Comparison of ENCODE assay signal across 8 mouse cellular contexts in the genomic region with DNA sequence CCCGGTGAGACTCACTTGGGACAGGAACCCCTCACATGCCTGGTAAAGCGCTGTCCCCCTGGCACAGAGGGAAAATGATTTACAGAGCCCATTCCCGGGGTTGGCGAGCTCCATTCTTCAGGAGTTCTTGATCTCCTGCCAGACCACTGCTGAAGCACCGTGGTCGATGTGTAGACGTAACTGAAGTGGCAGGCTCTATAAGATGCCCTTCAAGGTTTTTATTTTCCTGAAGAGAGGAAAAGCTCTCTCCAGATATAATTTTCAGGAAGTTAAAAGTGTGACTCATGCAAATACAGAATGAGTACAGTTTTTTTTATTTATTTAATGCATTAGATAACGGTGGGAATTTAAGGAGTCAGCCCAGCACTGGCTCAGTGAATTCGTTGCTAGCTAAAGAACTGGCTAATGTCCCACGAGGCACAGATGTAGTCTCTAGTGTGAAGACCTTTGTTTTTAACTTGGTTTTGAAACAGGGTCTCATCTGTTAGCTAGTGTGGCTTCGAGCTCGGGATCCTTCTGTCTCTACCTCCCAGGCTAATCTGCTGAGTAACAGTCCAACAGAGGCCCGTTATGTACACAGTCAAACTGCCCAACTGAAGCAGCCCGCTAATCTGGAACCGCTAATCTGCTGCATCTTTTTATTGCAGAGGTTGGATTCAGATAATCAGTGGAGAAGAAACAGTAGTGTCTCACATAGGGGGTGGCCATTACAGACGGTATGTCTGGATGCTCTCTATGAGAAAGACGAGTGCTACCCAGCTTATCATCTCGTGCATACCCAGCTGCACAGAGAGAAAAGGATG. TPM values are rescaled to one million over a fixed set of nuclear protein-coding genes. Genes with fewer than 3 reads are reported as not detected.
DNase-seq lines count a peak whose midpoint lies in the region; ATAC-seq lines count a peak whose summit lies in the region.

No protein-coding gene starts in this region.

- H3K4me2 ChIP-seq in midbrain, embryonic 13.5 days (replicated peaks) = no peak overlapping the region

- peaks cover 43% of the 10 kb centered on the region for H3K4me1 ChIP-seq in midbrain, embryonic 13.5 days (replicated peaks)

- H3K27me3 ChIP-seq in midbrain, embryonic 13.5 days = no peaks in the 10 kb centered on the region

- WGBS in midbrain, embryonic 13.5 days = 61% methylated on average over 18 of the region's 18 CpGs

- peak; percentile 30 for DNase-seq in layer of hippocampus, adult 11-12 months (ENCODE audit: low spot score)
- DNase-seq in layer of hippocampus, adult 9-11 months = no peak
- peak; percentile 44 for DNase-seq in adipocyte (ENCODE audit: low spot score)
- peak; percentile 30 for DNase-seq in heart, postnatal 4 days
- no peak for DNase-seq in frontal cortex, postnatal 10 days (ENCODE audit: low spot score in 2 of 2)
- DNase-seq in c-Kit-positive CD71-positive TER-119-positive erythroid progenitor cells, embryonic 14.5 days (ENCODE audit: low spot score) = no peak
- DNase-seq in yolk sac, embryonic 10.5 days (ENCODE audit: low spot score) = no peak

- H3K27ac ChIP-seq in midbrain, embryonic 13.5 days = peak overlapping the region; percentile 98; the same call in 1 of the 2 replicates

- no peak overlapping the region for H3K9ac ChIP-seq in midbrain, embryonic 13.5 days (replicated peaks)

- H3K36me3 ChIP-seq in midbrain, embryonic 13.5 days = peaks cover 12% of the 10 kb centered on the region; the same call in 1 of the 2 replicates

- no peaks in the 10 kb centered on the region for H3K9me3 ChIP-seq in midbrain, embryonic 13.5 days

- no peak overlapping the region for H3K4me3 ChIP-seq in midbrain, embryonic 13.5 days (replicated peaks)

- ATAC-seq in midbrain, embryonic 13.5 days = no peak

RNA-seq across cellular contexts. Expression of a gene that starts 23.2 kb away (rescaled TPM):
- 10 to 100 TPM; 10.9 to 14.0 TPM for total RNA-seq in heart, postnatal 4 days (2021)
- 7.5 and 8.6 TPM in 2 replicates for polyA plus RNA-seq in midbrain, embryonic 13.5 days (2015; fragmentation: Nextera tagmentation; extraction: Ambion mirVana)

RNA-seq across cellular contexts. Expression of a gene that starts 23.5 kb away (rescaled TPM):
- 10 to 100 TPM; 13.0 to 14.7 TPM for total RNA-seq in heart, postnatal 4 days (2021)
- 13.6 and 14.8 TPM in 2 replicates for polyA plus RNA-seq in midbrain, embryonic 13.5 days (2015; fragmentation: Nextera tagmentation; extraction: Ambion mirVana)

RNA-seq across cellular contexts. Expression of a gene that starts 23.6 kb away (rescaled TPM):
- 1 to 10 TPM in 1 of 2 experiments, not detected in 1; 2.8 TPM for total RNA-seq in heart, postnatal 4 days (2021)
- polyA plus RNA-seq in midbrain, embryonic 13.5 days (2015; fragmentation: Nextera tagmentation; extraction: Ambion mirVana) = not detected in 2 replicates

Comparison
In these comparisons a context has a peak if more than half of its experiments do, and no peak if none do; other contexts are left out.
1. DNase-seq: peak in layer of hippocampus, adult 11-12 months (single experiment), adipocyte (single experiment) and heart, postnatal 4 days (single experiment); none in layer of hippocampus, adult 9-11 months (single experiment), frontal cortex, postnatal 10 days (0 of 2), c-Kit-positive CD71-positive TER-119-positive erythroid progenitor cells, embryonic 14.5 days (single experiment) and yolk sac, embryonic 10.5 days (single experiment).